Mouse (Mus musculus): Measurements from ENCODE around the gene Ube2a.

- no peak for TF ChIP-seq GATA1 (IDR thresholded peaks at IDR 0.05; ENCODE audit: low read length)
- TF ChIP-seq TAL1 (IDR thresholded peaks at IDR 0.05; ENCODE audit: low read length), result no peak
Observed at GRCm38 (mm10) chrX:36864609-36865328, 8.9 kb upstream of the Ube2a start.

Measured in erythroblast, embryonic 14.5 days (primary cell).